Comparison of ENCODE assay signal across 8 mouse cellular contexts in genomic region chr10:77031768-77032375, GRCm38 (mm10). TPM values are rescaled to one million over a fixed set of nuclear protein-coding genes. Genes with fewer than 3 reads are reported as not detected.
DNase-seq lines count a peak whose midpoint lies in the region; ATAC-seq and TF ChIP-seq lines count a peak whose summit lies in the region.

Gene Slc19a1, plus strand, starts transcription at chr10:77032241.

- TF ChIP-seq CTCF in liver, adult 2 months (IDR thresholded peaks at IDR 0.05; ENCODE audit: low read depth, low read length): no peak

- 82% methylated on average over 13 of the region's 13 CpGs for WGBS in liver, adult 2 months
- WGBS in forebrain, embryonic 15.5 days: 35% methylated on average over 13 of the region's 13 CpGs

- TF ChIP-seq POLR2A in liver, adult 2 months (IDR thresholded peaks at IDR 0.05; ENCODE audit: extremely low read depth, insufficient read depth, low read length): no peak

- peak within 1 kb of the TSS; percentile 88 for H3K4me2 ChIP-seq in forebrain, embryonic 15.5 days (replicated peaks)

- peak within 1 kb of the TSS; percentile 76 for H3K4me3 ChIP-seq in liver, adult 2 months (ENCODE audit: insufficient read depth, low read depth, low read length)
- H3K4me3 ChIP-seq in forebrain, embryonic 15.5 days: peak within 1 kb of the TSS; percentile 67

- no peak for DNase-seq in liver, adult 2 months (ENCODE audit: extremely low read depth, low read depth, low spot score)
- no peak for DNase-seq in liver
- DNase-seq in adrenal gland, postnatal 14 days: no peak
- DNase-seq in kidney, postnatal 25 days: peak; percentile 73 to 89
- no peak for DNase-seq in B cell, adult 2 months

- no peaks in the 10 kb centered on the region for H3K27me3 ChIP-seq in liver, adult 2 months (ENCODE audit: control insufficient read depth, insufficient read depth, low read length)
- no peaks in the 10 kb centered on the region for H3K27me3 ChIP-seq in forebrain, embryonic 15.5 days

- H3K4me1 ChIP-seq in liver, adult 2 months (ENCODE audit: control insufficient read depth, insufficient read depth, low read length): peaks cover 4% of the 10 kb centered on the region; the same call in 1 of the 2 replicates
- peaks cover 20% of the 10 kb centered on the region for H3K4me1 ChIP-seq in forebrain, embryonic 15.5 days

- H3K9me3 ChIP-seq in forebrain, embryonic 15.5 days: no peaks in the 10 kb centered on the region

- peak within 1 kb of the TSS; percentile 45 for H3K27ac ChIP-seq in liver, adult 2 months (replicated peaks; ENCODE audit: insufficient read depth, low read depth, low read length)
- H3K27ac ChIP-seq in forebrain, embryonic 15.5 days (replicated peaks): peak within 1 kb of the TSS; percentile 82

- H3K79me2 ChIP-seq in liver, adult 2 months (ENCODE audit: control insufficient read depth, insufficient read depth, low read length): no peaks in the 10 kb centered on the region

- peak within 1 kb of the TSS; percentile 80 for H3K9ac ChIP-seq in liver, adult 2 months (ENCODE audit: low read depth, low read length)
- H3K9ac ChIP-seq in forebrain, embryonic 15.5 days (replicated peaks): peak within 1 kb of the TSS; percentile 78

- ATAC-seq in forebrain, embryonic 15.5 days (replicated peaks): no peak; the same call in 1 of the 2 replicates
- ATAC-seq in megakaryocyte-erythroid progenitor cell, adult 5-6 weeks (replicated peaks; ENCODE audit: low FRiP score, low TSS enrichment, poor library complexity, severe bottlenecking): no peak
- no peak for ATAC-seq in frontal cortex, adult (ENCODE audit: low TSS enrichment)

- no peaks in the 10 kb centered on the region for H3K36me3 ChIP-seq in liver, adult 2 months (ENCODE audit: control insufficient read depth, insufficient read depth, low read length)
- H3K36me3 ChIP-seq in forebrain, embryonic 15.5 days: no peaks in the 10 kb centered on the region

RNA-seq across cellular contexts. Expression of gene Slc19a1, which starts in this region (rescaled TPM):
- total RNA-seq in liver, adult 2 months (2014; rRNA removed): 2.9 and 5.2 TPM in 2 replicates
- 14.8 and 15.9 TPM in 2 replicates for polyA plus RNA-seq in liver, adult 2 months (2012; rRNA removed)
- total RNA-seq in adrenal gland, postnatal 14 days (2021): 21.3 and 24.2 TPM in 2 replicates
- polyA plus RNA-seq in forebrain, embryonic 15.5 days (2015; fragmentation: Nextera tagmentation; extraction: Ambion mirVana): 35.4 and 37.9 TPM in 2 replicates
- 67.9 and 77.4 TPM in 2 replicates for total RNA-seq in megakaryocyte-erythroid progenitor cell, adult 5-6 weeks (2014; fragmentation: Nextera tagmentation)
- total RNA-seq in megakaryocyte-erythroid progenitor cell, adult 5-6 weeks (2017): 27.3 and 29.6 TPM in 2 replicates

Comparison
In these comparisons a context has a peak if more than half of its experiments do, and no peak if none do; other contexts are left out.
1. DNase-seq: peak in kidney, postnatal 25 days (2 of 2); none in liver, adult 2 months (single experiment), liver (single experiment), adrenal gland, postnatal 14 days (single experiment) and B cell, adult 2 months (0 of 2).